Mouse (Mus musculus): ENCODE data around the gene Abraxas2. TPM values are rescaled to one million over a fixed set of nuclear protein-coding genes. Genes with fewer than 3 reads are reported as not detected.

The Abraxas2 gene
- polyA plus RNA-seq, 1 experiment from 2014 or later = 40.6 TPM

DNA sequence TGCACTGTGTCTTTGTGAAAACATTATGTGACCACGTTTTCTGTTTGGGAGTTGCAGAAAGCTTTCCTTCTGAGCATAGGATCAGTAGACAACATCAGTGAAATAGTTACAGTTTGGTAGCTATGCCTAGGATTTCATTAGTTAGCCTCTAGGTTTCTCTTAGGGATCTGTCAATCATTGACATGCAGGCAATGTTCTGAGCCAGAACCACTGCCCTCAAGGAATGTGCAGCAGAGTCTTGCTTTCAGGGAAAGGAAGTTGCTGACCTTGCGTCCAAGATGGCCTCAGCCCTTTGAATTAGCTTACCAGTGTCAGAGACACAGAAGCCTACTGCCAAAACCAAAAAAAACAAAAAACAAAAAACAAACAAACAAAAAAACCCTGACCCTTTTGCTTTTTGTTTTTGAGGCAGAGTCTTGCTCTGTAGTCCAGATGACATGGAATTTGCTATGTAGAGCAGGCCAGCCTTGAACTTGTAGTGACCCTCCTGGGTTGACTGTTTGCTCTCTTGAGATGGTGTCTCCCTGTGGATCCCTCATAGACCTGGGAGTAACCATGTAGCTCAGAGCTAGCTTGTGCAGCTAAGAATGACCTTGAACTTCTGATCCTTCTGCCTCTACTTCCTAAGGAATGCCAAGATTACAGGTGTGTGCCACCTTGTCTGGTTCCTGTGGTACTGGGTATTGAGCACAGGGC lies 16.5 kb downstream of the Abraxas2 start:
- WGBS = 80% methylated on average over 2 of the region's 2 CpGs

GRCm38 (mm10) chr7:132880276-132880675 lies 21.3 kb downstream of the Abraxas2 start:
- Histone ChIP-seq H3K36me3 (ENCODE audit: control insufficient read depth, insufficient read depth, low read length) (peaks cover 18% of the 10 kb centered on the region; the same call in 1 of the 2 replicates), H3K9ac (ENCODE audit: low read length) (no peak overlapping the region), H3K27me3 (ENCODE audit: control insufficient read depth, insufficient read depth, low read length) (no peaks in the 10 kb centered on the region), H3K9me3 (ENCODE audit: control insufficient read depth, low read length) (no peaks in the 10 kb centered on the region), H3K4me3 (ENCODE audit: low read depth, low read length) (no peak overlapping the region), H3K27ac (ENCODE audit: low read depth, low read length) (no peak overlapping the region), H3K4me1 (replicated peaks; ENCODE audit: control insufficient read depth, insufficient read depth, low read length) (no peaks in the 10 kb centered on the region), H3K4me2 (ENCODE audit: low read depth, low read length, severe bottlenecking) (no peak overlapping the region)
- DNase-seq (ENCODE audit: low spot score) (no peak), ATAC-seq (replicated peaks; ENCODE audit: low FRiP score) (no peak)
- WGBS = 90% methylated on average over 1 of the region's 1 CpGs

More for the DNA sequence above, 16.5 kb downstream of the Abraxas2 start:
- Histone ChIP-seq H3K4me3 (ENCODE audit: low read depth, low read length) (no peak overlapping the region), H3K4me1 (replicated peaks; ENCODE audit: control insufficient read depth, insufficient read depth, low read length) (no peaks in the 10 kb centered on the region), H3K36me3 (ENCODE audit: control insufficient read depth, insufficient read depth, low read length) (peaks cover 10% of the 10 kb centered on the region; the same call in 1 of the 2 replicates), H3K27ac (ENCODE audit: low read depth, low read length) (no peak overlapping the region), H3K9ac (ENCODE audit: low read length) (no peak overlapping the region), H3K27me3 (ENCODE audit: control insufficient read depth, insufficient read depth, low read length) (no peaks in the 10 kb centered on the region), H3K9me3 (ENCODE audit: control insufficient read depth, low read length) (no peaks in the 10 kb centered on the region), H3K4me2 (ENCODE audit: low read depth, low read length, severe bottlenecking) (no peak overlapping the region)
- no peak for DNase-seq (ENCODE audit: low spot score)
- ATAC-seq (replicated peaks; ENCODE audit: low FRiP score) = no peak

- H3K27ac ChIP-seq (ENCODE audit: low read depth, low read length) = no peak overlapping the region
- ATAC-seq (replicated peaks; ENCODE audit: low FRiP score) (no peak), DNase-seq (ENCODE audit: low spot score) (no peak)
- 82% methylated on average over 2 of the region's 2 CpGs for WGBS
- H3K4me2 ChIP-seq (ENCODE audit: low read depth, low read length, severe bottlenecking) = no peak overlapping the region
- H3K9me3 ChIP-seq (ENCODE audit: control insufficient read depth, low read length) = no peaks in the 10 kb centered on the region
- no peaks in the 10 kb centered on the region for H3K4me1 ChIP-seq (replicated peaks; ENCODE audit: control insufficient read depth, insufficient read depth, low read length)
- no peaks in the 10 kb centered on the region for H3K27me3 ChIP-seq (ENCODE audit: control insufficient read depth, insufficient read depth, low read length)
- no peak overlapping the region for H3K4me3 ChIP-seq (ENCODE audit: low read depth, low read length)
- H3K36me3 ChIP-seq (ENCODE audit: control insufficient read depth, insufficient read depth, low read length) = peaks cover 13% of the 10 kb centered on the region; the same call in 1 of the 2 replicates
- no peak overlapping the region for H3K9ac ChIP-seq (ENCODE audit: low read length)
Observed at GRCm38 (mm10) chr7:132882343-132882742, 23.3 kb downstream of the Abraxas2 start.

GRCm38 (mm10) chr7:132884031-132884430 lies 25.0 kb downstream of the Abraxas2 start:
- H3K9me3 ChIP-seq (ENCODE audit: control insufficient read depth, low read length) = no peaks in the 10 kb centered on the region
- no peaks in the 10 kb centered on the region for H3K4me1 ChIP-seq (replicated peaks; ENCODE audit: control insufficient read depth, insufficient read depth, low read length)
- no peak overlapping the region for H3K4me3 ChIP-seq (ENCODE audit: low read depth, low read length)
- no peak overlapping the region for H3K4me2 ChIP-seq (ENCODE audit: low read depth, low read length, severe bottlenecking)
- H3K27me3 ChIP-seq (ENCODE audit: control insufficient read depth, insufficient read depth, low read length) = no peaks in the 10 kb centered on the region
- 91% methylated on average over 7 of the region's 7 CpGs for WGBS
- no peak overlapping the region for H3K9ac ChIP-seq (ENCODE audit: low read length)
- no peak for DNase-seq (ENCODE audit: low spot score)
- H3K36me3 ChIP-seq (ENCODE audit: control insufficient read depth, insufficient read depth, low read length) = peaks cover 13% of the 10 kb centered on the region; the same call in 1 of the 2 replicates
- no peak overlapping the region for H3K27ac ChIP-seq (ENCODE audit: low read depth, low read length)
- ATAC-seq (replicated peaks; ENCODE audit: low FRiP score) = no peak

DNA sequence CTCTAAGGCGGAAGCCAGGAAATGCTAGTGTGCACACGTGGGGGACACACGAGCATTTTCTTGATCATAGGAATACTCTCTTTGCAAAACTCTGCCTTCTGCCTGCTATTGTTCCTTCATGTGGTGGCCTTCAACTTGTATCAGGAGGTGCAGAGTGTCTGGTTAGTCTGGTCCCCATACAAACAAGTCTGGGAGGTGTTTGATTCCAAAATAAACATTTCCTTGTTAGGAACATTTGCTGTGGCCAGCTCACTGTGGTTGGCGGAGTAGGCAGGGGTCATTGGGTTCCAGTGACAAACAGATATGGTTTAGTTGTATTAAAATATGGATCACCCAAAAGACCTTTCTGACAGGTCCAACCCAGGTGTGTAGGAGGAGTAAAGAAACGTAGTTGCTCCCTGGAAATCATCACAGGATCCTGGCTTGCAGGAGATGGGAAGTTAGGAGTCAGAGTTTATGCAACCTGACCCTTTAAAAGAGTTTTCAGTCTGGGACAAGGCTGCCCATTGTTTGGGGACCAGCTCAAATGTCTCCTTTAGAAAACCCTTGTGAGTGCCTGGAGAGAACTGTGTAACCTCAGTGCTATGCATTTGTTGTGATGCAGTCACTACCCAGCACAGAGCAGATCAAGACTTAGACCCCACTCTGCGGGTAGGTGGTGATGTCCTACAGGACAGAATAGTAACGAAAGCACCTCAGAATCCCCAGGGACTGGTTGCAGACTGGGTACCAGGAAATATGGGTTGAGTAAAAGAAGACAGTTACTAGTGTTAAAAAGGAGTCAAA lies 28.2 kb downstream of the Abraxas2 start:
- no peak for ATAC-seq (replicated peaks; ENCODE audit: low FRiP score)
- H3K27me3 ChIP-seq (ENCODE audit: control insufficient read depth, insufficient read depth, low read length) = no peaks in the 10 kb centered on the region
- H3K4me3 ChIP-seq (ENCODE audit: low read depth, low read length) = no peak overlapping the region
- peaks cover 2% of the 10 kb centered on the region; the same call in 1 of the 2 replicates for H3K36me3 ChIP-seq (ENCODE audit: control insufficient read depth, insufficient read depth, low read length)
- H3K9ac ChIP-seq (ENCODE audit: low read length) = no peak overlapping the region
- no peaks in the 10 kb centered on the region for H3K4me1 ChIP-seq (replicated peaks; ENCODE audit: control insufficient read depth, insufficient read depth, low read length)
- H3K4me2 ChIP-seq (ENCODE audit: low read depth, low read length, severe bottlenecking) = no peak overlapping the region
- 80% methylated on average over 7 of the region's 7 CpGs for WGBS
- H3K9me3 ChIP-seq (ENCODE audit: control insufficient read depth, low read length) = no peaks in the 10 kb centered on the region
- no peak for DNase-seq (ENCODE audit: low spot score)
- H3K27ac ChIP-seq (ENCODE audit: low read depth, low read length) = no peak overlapping the region

- H3K27ac ChIP-seq (ENCODE audit: low read depth, low read length) = no peak overlapping the region
- H3K9me3 ChIP-seq (ENCODE audit: control insufficient read depth, low read length) = no peaks in the 10 kb centered on the region
- DNase-seq (ENCODE audit: low spot score) = no peak
- peaks cover 2% of the 10 kb centered on the region; the same call in 1 of the 2 replicates for H3K36me3 ChIP-seq (ENCODE audit: control insufficient read depth, insufficient read depth, low read length)
- H3K4me3 ChIP-seq (ENCODE audit: low read depth, low read length) = no peak overlapping the region
- ATAC-seq (replicated peaks; ENCODE audit: low FRiP score) = no peak
- no peak overlapping the region for H3K4me2 ChIP-seq (ENCODE audit: low read depth, low read length, severe bottlenecking)
- no peaks in the 10 kb centered on the region for H3K4me1 ChIP-seq (replicated peaks; ENCODE audit: control insufficient read depth, insufficient read depth, low read length)
- no peak overlapping the region for H3K9ac ChIP-seq (ENCODE audit: low read length)
- 84% methylated on average over 3 of the region's 3 CpGs for WGBS
- no peaks in the 10 kb centered on the region for H3K27me3 ChIP-seq (ENCODE audit: control insufficient read depth, insufficient read depth, low read length)
Observed at GRCm38 (mm10) chr7:132888052-132888451, 29.0 kb downstream of the Abraxas2 start.

GRCm38 (mm10) chr7:132888518-132889249 lies 29.7 kb downstream of the Abraxas2 start:
- H3K4me3 ChIP-seq (ENCODE audit: low read depth, low read length) = no peak overlapping the region
- DNase-seq (ENCODE audit: low spot score) = peak; percentile 36
- no peaks in the 10 kb centered on the region for H3K9me3 ChIP-seq (ENCODE audit: control insufficient read depth, low read length)
- WGBS = 69% methylated on average over 4 of the region's 4 CpGs
- H3K4me1 ChIP-seq (replicated peaks; ENCODE audit: control insufficient read depth, insufficient read depth, low read length) = no peaks in the 10 kb centered on the region
- no peak for ATAC-seq (replicated peaks; ENCODE audit: low FRiP score)
- no peaks in the 10 kb centered on the region; the same call in 1 of the 2 replicates for H3K36me3 ChIP-seq (ENCODE audit: control insufficient read depth, insufficient read depth, low read length)
- no peak overlapping the region for H3K9ac ChIP-seq (ENCODE audit: low read length)
- no peak overlapping the region for H3K27ac ChIP-seq (ENCODE audit: low read depth, low read length)
- no peaks in the 10 kb centered on the region for H3K27me3 ChIP-seq (ENCODE audit: control insufficient read depth, insufficient read depth, low read length)
- H3K4me2 ChIP-seq (ENCODE audit: low read depth, low read length, severe bottlenecking) = no peak overlapping the region

DNA sequence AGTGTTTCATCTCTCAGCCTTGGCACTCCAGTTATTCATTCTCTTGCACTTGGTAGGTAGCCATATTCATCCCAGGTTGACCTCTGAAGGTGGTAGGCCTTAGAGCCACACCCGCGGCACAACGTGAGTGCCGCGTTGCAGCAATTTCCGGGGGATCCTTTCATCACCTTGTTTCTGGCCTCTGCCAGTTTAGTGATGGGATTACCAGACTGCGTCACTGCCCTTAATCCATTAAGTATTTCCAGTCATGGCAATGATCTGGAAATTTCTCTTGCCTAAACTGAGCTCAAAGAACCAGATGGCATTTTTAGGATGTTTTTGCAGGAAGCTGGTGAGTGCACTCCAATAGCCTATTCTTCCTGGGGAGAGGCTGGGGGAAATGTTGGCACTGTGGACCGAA lies 30.7 kb downstream of the Abraxas2 start:
- H3K36me3 ChIP-seq (ENCODE audit: control insufficient read depth, insufficient read depth, low read length) = no peaks in the 10 kb centered on the region; the same call in 1 of the 2 replicates
- no peaks in the 10 kb centered on the region for H3K4me1 ChIP-seq (replicated peaks; ENCODE audit: control insufficient read depth, insufficient read depth, low read length)
- no peaks in the 10 kb centered on the region for H3K27me3 ChIP-seq (ENCODE audit: control insufficient read depth, insufficient read depth, low read length)
- H3K9me3 ChIP-seq (ENCODE audit: control insufficient read depth, low read length) = no peaks in the 10 kb centered on the region
- no peak overlapping the region for H3K4me3 ChIP-seq (ENCODE audit: low read depth, low read length)
- no peak overlapping the region for H3K27ac ChIP-seq (ENCODE audit: low read depth, low read length)
- H3K4me2 ChIP-seq (ENCODE audit: low read depth, low read length, severe bottlenecking) = no peak overlapping the region
- no peak for ATAC-seq (replicated peaks; ENCODE audit: low FRiP score)
- DNase-seq (ENCODE audit: low spot score) = peak; percentile 4
- no peak overlapping the region for H3K9ac ChIP-seq (ENCODE audit: low read length)
- WGBS = 94% methylated on average over 8 of the region's 8 CpGs
